Mouse (Mus musculus): ENCODE data around the gene Syndig1. TPM values are rescaled to one million over a fixed set of nuclear protein-coding genes. Genes with fewer than 3 reads are reported as not detected.

Syndig1 gene
- polyA plus RNA-seq, 1 experiment from 2014 or later = 7.3 TPM

DNA sequence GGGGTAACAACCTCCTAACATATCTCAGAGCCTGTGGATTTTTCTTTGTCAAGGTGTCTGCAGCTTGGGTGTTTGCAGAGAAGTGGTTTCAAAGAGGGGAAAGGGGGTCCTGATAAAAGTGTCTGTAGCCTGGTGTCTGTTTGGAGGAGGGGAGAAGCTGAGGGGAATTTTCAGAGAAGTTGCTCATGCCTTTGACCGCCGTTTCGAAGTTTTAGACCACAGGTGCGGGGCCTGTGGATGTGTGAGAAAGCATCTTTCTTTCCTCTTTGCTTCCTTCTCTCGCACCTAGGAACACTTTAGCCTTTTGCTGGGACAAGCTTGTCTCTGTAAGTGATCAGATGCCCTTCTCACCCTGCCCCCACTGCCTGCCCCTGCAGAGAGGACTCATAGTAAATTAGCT is 3.3 kb downstream of the Syndig1 start:
- H3K9me3 ChIP-seq (replicated peaks) = no peaks in the 10 kb centered on the region
- ATAC-seq (replicated peaks; ENCODE audit: low FRiP score) = no peak
- peak overlapping the region; percentile 55; the same call in 1 of the 2 replicates for H3K4me3 ChIP-seq (replicated peaks)
- no peaks in the 10 kb centered on the region for H3K36me3 ChIP-seq
- H3K27ac ChIP-seq = no peak overlapping the region
- H3K4me1 ChIP-seq = peaks cover 25% of the 10 kb centered on the region
- no peak overlapping the region for H3K9ac ChIP-seq
- peaks cover 57% of the 10 kb centered on the region for H3K27me3 ChIP-seq
- WGBS = 7% methylated on average over 5 of the region's 5 CpGs
- H3K4me2 ChIP-seq = peak overlapping the region; percentile 95

DNA sequence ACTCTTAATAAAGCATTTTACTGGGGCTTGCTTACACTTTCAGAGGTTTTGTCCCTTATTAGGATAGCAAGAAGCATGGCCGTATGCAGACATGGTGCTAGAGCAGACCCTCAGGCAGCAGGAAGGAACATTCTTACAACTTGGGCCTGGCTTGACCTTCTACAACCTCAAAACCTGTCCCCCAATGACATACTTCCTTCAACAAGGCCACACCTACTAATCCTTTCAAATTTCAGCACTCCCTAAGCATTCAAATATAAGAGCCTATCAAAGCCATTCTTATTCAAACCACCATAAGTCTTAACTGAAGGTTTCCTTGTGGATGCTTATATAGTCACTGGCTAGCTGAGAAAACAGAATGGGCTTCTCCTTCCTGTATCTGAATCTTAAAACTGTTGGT is 6.1 kb downstream of the Syndig1 start:
- Histone ChIP-seq H3K27ac (no peak overlapping the region), H3K4me1 (peaks cover 23% of the 10 kb centered on the region), H3K4me3 (replicated peaks) (no peak overlapping the region), H3K27me3 (peaks cover 38% of the 10 kb centered on the region), H3K36me3 (no peaks in the 10 kb centered on the region), H3K9me3 (replicated peaks) (no peaks in the 10 kb centered on the region), H3K4me2 (no peak overlapping the region), H3K9ac (no peak overlapping the region)
- 90% methylated on average over 1 of the region's 1 CpGs for WGBS
- no peak for ATAC-seq (replicated peaks; ENCODE audit: low FRiP score)

DNA sequence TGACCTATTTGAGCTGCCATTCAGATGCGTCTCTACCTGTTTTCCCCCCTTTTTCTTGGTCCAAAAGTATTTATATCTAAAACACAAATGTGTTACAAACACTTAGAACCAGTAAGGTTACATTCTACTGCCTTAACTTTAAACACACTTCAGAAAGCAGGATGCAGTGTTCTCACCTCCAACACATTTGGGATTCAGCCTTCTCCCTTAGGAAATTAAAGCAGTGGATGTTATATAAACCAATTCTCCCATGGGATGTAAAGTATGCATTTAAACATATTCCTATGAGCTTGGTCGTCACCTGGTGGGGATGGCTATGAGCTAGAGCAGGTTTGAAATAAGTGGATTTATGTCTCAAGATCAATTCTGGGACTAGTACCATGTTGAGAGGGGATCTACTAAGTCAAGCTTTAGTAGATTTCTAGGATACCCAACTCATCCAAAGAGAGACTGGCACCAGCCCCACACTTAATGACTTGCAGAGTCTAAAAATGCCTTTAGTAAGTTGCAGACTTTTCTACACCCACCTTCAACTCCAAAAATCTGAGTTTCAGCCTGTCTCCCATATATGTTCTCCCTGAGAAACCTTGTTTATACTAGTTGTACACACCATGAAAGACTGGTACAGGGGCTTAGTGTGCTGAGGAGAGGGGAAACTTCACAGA is 7.6 kb downstream of the Syndig1 start:
- Histone ChIP-seq H3K27me3 (peaks cover 23% of the 10 kb centered on the region), H3K4me1 (peaks cover 8% of the 10 kb centered on the region), H3K9ac (no peak overlapping the region), H3K4me3 (replicated peaks) (no peak overlapping the region), H3K36me3 (no peaks in the 10 kb centered on the region), H3K4me2 (no peak overlapping the region), H3K9me3 (replicated peaks) (no peaks in the 10 kb centered on the region), H3K27ac (no peak overlapping the region)
- WGBS = 87% methylated on average over 2 of the region's 2 CpGs
- ATAC-seq (replicated peaks; ENCODE audit: low FRiP score) = no peak

DNA sequence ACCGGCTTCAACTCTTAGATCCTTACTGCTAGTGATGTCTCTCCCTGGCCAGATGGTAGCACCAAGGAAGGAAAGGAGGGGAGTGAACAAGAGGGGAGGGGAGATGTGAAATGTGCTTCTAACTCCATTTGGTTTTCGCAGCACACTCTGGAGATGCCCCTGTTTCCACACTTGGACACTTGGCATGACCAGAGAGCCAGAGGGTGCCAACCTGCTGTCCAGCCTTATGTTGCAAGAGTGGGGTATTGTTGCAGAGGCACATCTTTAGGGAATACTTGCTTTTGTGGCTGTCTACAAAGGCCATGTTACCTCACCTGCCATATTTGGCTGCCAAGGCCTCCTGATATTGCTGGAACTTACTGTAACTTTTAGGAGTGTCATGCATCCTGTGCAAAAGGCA is 10.7 kb downstream of the Syndig1 start:
- Histone ChIP-seq H3K27ac (no peak overlapping the region), H3K4me1 (no peaks in the 10 kb centered on the region), H3K4me3 (replicated peaks) (no peak overlapping the region), H3K9me3 (replicated peaks) (no peaks in the 10 kb centered on the region), H3K36me3 (no peaks in the 10 kb centered on the region), H3K9ac (no peak overlapping the region), H3K27me3 (no peaks in the 10 kb centered on the region), H3K4me2 (no peak overlapping the region)
- no peak for ATAC-seq (replicated peaks; ENCODE audit: low FRiP score)
- WGBS = 69% methylated on average over 2 of the region's 2 CpGs

DNA sequence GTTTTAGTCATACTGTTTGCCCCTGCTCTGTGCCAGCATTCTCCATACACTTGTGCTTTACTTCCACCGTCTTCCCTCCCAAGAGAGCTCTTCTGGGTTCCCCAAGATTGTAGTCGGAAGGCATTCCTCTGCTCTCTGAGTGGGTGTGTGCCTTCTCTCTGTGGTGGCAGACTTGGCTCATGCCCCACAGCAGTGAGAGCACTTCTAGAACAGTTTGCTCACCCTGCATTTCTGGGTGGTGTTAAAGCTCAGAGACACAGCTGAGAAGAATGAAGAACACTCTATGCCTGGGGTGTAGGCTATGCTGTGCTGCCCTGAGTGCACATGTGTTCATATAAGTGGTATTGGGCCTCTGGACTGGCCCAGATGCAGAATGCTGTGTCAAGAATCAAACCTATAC is 15.6 kb downstream of the Syndig1 start:
- H3K27me3 ChIP-seq = no peaks in the 10 kb centered on the region
- no peaks in the 10 kb centered on the region for H3K9me3 ChIP-seq (replicated peaks)
- no peak overlapping the region for H3K9ac ChIP-seq
- H3K27ac ChIP-seq = no peak overlapping the region
- H3K4me2 ChIP-seq = no peak overlapping the region
- no peak overlapping the region for H3K4me3 ChIP-seq (replicated peaks)
- ATAC-seq (replicated peaks; ENCODE audit: low FRiP score) = no peak
- H3K36me3 ChIP-seq = no peaks in the 10 kb centered on the region
- WGBS = 79% methylated on average over 2 of the region's 2 CpGs
- no peaks in the 10 kb centered on the region for H3K4me1 ChIP-seq

DNA sequence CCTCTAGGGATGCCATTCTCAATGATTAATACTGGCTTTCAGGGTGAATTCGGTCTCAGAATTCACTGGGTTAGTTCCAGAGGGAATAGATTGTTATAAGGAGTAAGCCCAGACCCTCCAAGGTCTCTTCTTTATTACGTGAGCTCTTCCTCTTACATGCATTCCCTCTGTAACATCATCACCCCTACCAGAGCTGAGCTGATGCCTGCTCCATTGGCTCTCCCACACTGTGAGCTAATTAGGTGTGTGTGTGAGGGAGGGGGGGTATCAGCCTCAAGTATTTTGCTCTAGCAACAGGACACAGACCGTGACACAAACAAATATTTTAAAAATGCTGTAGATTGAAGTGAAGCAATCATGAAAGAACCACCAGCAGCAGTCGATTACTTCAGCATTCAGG is 19.8 kb downstream of the Syndig1 start:
- 58% methylated on average over 4 of the region's 4 CpGs for WGBS
- Histone ChIP-seq H3K9me3 (replicated peaks) (no peaks in the 10 kb centered on the region), H3K4me2 (no peak overlapping the region), H3K27me3 (no peaks in the 10 kb centered on the region), H3K27ac (no peak overlapping the region), H3K4me3 (replicated peaks) (no peak overlapping the region), H3K9ac (no peak overlapping the region), H3K36me3 (no peaks in the 10 kb centered on the region), H3K4me1 (no peaks in the 10 kb centered on the region)
- no peak for ATAC-seq (replicated peaks; ENCODE audit: low FRiP score)

DNA sequence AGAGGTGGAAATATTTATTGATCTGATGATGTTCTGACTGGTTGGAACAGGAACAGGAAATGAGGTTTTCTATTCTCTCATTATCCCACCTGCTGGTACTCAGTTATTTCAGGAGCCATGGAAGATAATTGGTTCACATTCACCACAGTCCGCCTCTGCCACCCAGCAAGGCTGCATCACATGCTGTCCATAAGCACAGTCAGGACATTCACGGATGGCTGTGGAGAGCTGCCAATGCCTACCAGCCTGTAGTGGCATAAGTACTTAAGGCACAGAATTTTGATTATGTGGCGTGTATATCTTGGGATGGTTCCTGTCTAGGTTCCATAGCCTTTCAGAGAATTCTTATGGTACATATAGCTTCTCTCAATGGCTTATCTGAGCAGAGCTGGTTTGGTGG is 32.0 kb downstream of the Syndig1 start:
- Histone ChIP-seq H3K4me3 (replicated peaks) (no peak overlapping the region), H3K27me3 (no peaks in the 10 kb centered on the region), H3K9ac (no peak overlapping the region), H3K36me3 (no peaks in the 10 kb centered on the region), H3K4me2 (no peak overlapping the region), H3K4me1 (no peaks in the 10 kb centered on the region), H3K27ac (no peak overlapping the region), H3K9me3 (replicated peaks) (no peaks in the 10 kb centered on the region)
- ATAC-seq (replicated peaks; ENCODE audit: low FRiP score) = no peak
- 93% methylated on average over 3 of the region's 3 CpGs for WGBS

DNA sequence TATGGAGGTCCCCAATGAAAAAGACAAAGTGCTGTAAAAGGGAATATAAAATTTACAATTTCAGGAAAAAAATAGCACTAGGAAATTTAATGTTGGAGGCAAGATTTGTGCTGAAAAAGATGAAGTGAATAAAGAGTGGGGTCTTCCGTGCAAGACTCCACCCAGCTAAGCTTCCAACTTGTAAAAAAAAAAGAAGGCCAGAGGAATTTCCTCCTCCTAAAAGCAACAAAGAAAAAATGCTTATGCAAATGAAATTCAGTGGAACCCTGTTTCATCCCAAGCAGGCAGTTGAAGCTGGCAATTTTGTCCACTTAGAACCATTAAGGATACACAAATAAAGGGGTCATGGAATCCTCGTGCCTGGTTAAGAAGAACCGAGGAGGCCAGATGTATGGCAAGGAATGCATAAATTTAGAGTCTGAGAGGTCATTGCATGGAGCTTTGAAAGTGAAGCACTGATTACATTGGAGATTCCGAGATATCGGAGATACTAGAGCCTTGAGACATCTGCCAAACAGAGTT is 37.0 kb downstream of the Syndig1 start:
- Histone ChIP-seq H3K9ac (no peak overlapping the region), H3K36me3 (no peaks in the 10 kb centered on the region), H3K4me1 (no peaks in the 10 kb centered on the region), H3K4me3 (replicated peaks) (no peak overlapping the region), H3K27me3 (no peaks in the 10 kb centered on the region), H3K27ac (no peak overlapping the region), H3K9me3 (replicated peaks) (no peaks in the 10 kb centered on the region), H3K4me2 (no peak overlapping the region)
- no peak for ATAC-seq (replicated peaks; ENCODE audit: low FRiP score)
- WGBS = 76% methylated on average over 5 of the region's 5 CpGs

DNA sequence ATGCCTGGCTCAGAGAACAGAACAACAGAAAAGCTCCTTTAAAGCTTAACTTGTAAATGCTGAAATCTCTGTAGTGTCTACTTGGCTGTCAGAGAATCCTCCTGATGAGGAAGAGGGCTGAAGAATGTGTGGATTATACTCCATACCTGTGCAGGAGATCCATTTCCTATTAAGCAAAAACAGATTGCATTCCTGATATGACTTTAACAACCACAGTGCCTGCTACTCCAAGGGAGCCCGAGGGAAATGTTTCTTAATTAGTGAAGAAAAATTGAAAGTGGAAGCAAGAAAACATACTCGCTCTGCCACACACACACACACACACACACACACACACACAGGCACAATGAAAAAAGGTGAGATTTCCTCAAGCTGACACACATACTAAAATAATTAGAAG is 41.5 kb downstream of the Syndig1 start:
- H3K27me3 ChIP-seq = no peaks in the 10 kb centered on the region
- no peaks in the 10 kb centered on the region for H3K36me3 ChIP-seq
- H3K4me2 ChIP-seq = no peak overlapping the region
- H3K27ac ChIP-seq = no peak overlapping the region
- no peak overlapping the region for H3K9ac ChIP-seq
- no peaks in the 10 kb centered on the region for H3K9me3 ChIP-seq (replicated peaks)
- H3K4me1 ChIP-seq = no peaks in the 10 kb centered on the region
- ATAC-seq (replicated peaks; ENCODE audit: low FRiP score) = no peak
- WGBS = 67% methylated on average over 2 of the region's 2 CpGs
- H3K4me3 ChIP-seq (replicated peaks) = no peak overlapping the region

DNA sequence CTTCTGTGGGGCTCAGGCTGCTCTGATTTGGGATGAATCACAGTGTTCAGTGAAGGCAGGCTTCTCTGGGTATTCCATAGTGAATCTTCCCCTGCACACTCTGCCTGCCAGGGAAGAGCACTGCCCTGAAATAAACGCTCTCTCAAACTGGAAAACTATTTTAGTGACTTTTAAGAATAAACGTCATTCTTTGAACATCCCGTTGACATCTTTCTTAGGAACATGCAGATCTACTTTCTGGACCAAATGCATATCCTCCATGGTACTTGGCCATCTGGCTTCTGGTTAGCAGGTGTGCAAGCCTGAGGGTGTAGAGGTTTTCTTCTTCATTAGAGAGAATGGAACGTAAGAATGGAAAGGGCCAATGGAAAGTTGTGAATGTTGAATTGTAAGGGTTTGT is 43.5 kb downstream of the Syndig1 start:
- ATAC-seq (replicated peaks; ENCODE audit: low FRiP score) = no peak
- no peak overlapping the region for H3K4me2 ChIP-seq
- no peaks in the 10 kb centered on the region for H3K27me3 ChIP-seq
- H3K9ac ChIP-seq = no peak overlapping the region
- WGBS = 93% methylated on average over 4 of the region's 4 CpGs
- no peak overlapping the region for H3K4me3 ChIP-seq (replicated peaks)
- no peak overlapping the region for H3K27ac ChIP-seq
- H3K9me3 ChIP-seq (replicated peaks) = no peaks in the 10 kb centered on the region
- no peaks in the 10 kb centered on the region for H3K4me1 ChIP-seq
- H3K36me3 ChIP-seq = no peaks in the 10 kb centered on the region

DNA sequence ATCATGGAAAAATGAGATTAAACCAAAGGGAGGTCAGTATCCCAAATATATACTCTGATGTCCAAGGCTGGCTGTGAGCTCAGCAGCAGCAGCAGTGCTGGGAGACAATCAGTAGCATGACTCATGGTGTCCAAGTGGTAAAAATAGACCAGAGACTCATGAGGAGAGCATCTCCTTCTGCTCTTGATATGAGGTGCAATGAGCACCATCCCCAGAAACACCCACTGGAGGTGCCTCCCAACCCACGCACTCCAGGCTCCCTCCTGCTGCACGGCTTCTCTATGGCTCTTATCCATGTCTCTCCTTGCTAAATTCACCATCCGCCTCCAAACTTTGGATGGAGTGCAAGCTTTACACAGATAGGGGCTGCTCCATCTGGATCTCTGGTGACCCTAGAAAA is 44.3 kb downstream of the Syndig1 start:
- 84% methylated on average over 3 of the region's 3 CpGs for WGBS
- Histone ChIP-seq H3K27ac (no peak overlapping the region), H3K9ac (no peak overlapping the region), H3K9me3 (replicated peaks) (no peaks in the 10 kb centered on the region), H3K4me2 (no peak overlapping the region), H3K4me1 (no peaks in the 10 kb centered on the region), H3K36me3 (no peaks in the 10 kb centered on the region), H3K4me3 (replicated peaks) (no peak overlapping the region), H3K27me3 (no peaks in the 10 kb centered on the region)
- ATAC-seq (replicated peaks; ENCODE audit: low FRiP score) = no peak

DNA sequence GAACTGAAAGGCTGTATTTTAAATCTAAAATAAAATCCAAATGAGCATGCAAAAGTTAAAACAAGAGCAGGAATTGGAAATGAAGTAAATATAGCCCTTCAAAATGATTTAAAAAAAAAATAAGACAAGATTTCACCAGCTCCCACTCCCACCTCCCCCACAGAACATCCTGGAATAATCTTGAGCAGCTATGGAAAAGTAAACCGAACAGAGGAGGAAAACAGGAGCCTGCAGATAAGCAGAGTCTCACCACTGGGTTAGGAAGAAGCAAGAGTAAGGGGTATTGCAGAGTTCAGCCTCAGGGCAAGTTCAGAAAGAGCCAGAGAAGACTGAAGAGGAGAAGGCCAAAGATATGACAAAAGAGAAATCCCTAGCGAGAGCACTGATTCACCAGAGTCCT is 48.9 kb downstream of the Syndig1 start:
- Histone ChIP-seq H3K9me3 (replicated peaks) (no peaks in the 10 kb centered on the region), H3K4me1 (no peaks in the 10 kb centered on the region), H3K4me2 (no peak overlapping the region), H3K36me3 (no peaks in the 10 kb centered on the region), H3K27ac (no peak overlapping the region), H3K27me3 (no peaks in the 10 kb centered on the region), H3K9ac (no peak overlapping the region), H3K4me3 (replicated peaks) (no peak overlapping the region)
- 61% methylated on average over 2 of the region's 2 CpGs for WGBS
- no peak for ATAC-seq (replicated peaks; ENCODE audit: low FRiP score)

DNA sequence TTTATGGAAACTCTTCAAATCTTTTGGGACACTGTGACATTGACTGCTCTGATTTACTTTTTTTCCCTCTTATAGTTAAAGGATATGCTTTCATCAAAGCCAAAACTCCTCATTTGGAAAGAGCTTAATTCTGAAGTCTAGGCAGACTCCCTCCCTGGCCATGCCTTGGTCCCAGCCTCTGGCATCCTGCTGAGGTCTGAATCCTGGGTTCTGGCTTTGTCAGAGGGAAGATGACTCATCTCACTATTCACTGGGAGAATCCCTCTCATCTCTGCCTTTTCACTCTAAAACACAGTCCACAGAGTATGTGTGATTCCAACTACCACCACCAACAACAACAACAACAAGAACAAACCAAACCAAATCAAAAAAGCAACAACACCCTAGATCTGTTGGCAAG is 58.6 kb downstream of the Syndig1 start:
- H3K9ac ChIP-seq = no peak overlapping the region
- no peaks in the 10 kb centered on the region for H3K4me1 ChIP-seq
- H3K9me3 ChIP-seq (replicated peaks) = no peaks in the 10 kb centered on the region
- H3K36me3 ChIP-seq = no peaks in the 10 kb centered on the region
- H3K27me3 ChIP-seq = no peaks in the 10 kb centered on the region
- no peak overlapping the region for H3K4me3 ChIP-seq (replicated peaks)
- no peak for ATAC-seq (replicated peaks; ENCODE audit: low FRiP score)
- no peak overlapping the region for H3K27ac ChIP-seq
- H3K4me2 ChIP-seq = no peak overlapping the region

Measured in kidney, embryonic 15.5 days (tissue).